Mouse (Mus musculus) heart, adult 8-10 months (tissue): Measurements from ENCODE around the gene Sox14. TPM values are rescaled to one million over a fixed set of nuclear protein-coding genes. Genes with fewer than 3 reads are reported as not detected.

ENCODE experiments used
- DNase-seq: peaks from one replicate; pipeline ENCODE4 v3.0.0; 2022; ENCODE audit warnings: low spot score
- total RNA-seq, 4 experiments: library from RNA; stranded (reverse); gene quantifications; 2 replicates each; pipeline ENCODE4 v1.2.4; 2022

Sox14 gene
- total RNA-seq: not detected

- no peak for DNase-seq
Observed at GRCm38 (mm10) chr9:99875618-99876372, at the start of gene Sox14. Sox14 (minus strand) TSS chr9:99876170.

- no peak for DNase-seq
Observed at GRCm38 (mm10) chr9:99879311-99879710, 3.3 kb upstream of the Sox14 start.

- DNase-seq: no peak
Observed at GRCm38 (mm10) chr9:99878588-99878987, 2.6 kb upstream of the Sox14 start.

- DNase-seq: no peak
Observed at GRCm38 (mm10) chr9:99877056-99877546, 1.1 kb upstream of the Sox14 start.

GRCm38 (mm10) chr9:99876373-99877055, 544 bp upstream of the Sox14 start:
- DNase-seq: no peak

- no peak for DNase-seq
Observed at GRCm38 (mm10) chr9:99874735-99875617, 994 bp downstream of the Sox14 start.

- no peak for DNase-seq
Observed at GRCm38 (mm10) chr9:99873721-99874120, 2.2 kb downstream of the Sox14 start.

GRCm38 (mm10) chr9:99873116-99873620, 2.8 kb downstream of the Sox14 start:
- no peak for DNase-seq

GRCm38 (mm10) chr9:99872204-99873115, 3.5 kb downstream of the Sox14 start:
- DNase-seq: no peak

GRCm38 (mm10) chr9:99871556-99872203, 4.3 kb downstream of the Sox14 start:
- DNase-seq: no peak

GRCm38 (mm10) chr9:99870780-99871555, 5.0 kb downstream of the Sox14 start:
- no peak for DNase-seq

GRCm38 (mm10) chr9:99869936-99870779, 5.8 kb downstream of the Sox14 start:
- DNase-seq: no peak

- no peak for DNase-seq
Observed at GRCm38 (mm10) chr9:99869275-99869674, 6.7 kb downstream of the Sox14 start.

- no peak for DNase-seq
Observed at GRCm38 (mm10) chr9:99868606-99869005, 7.4 kb downstream of the Sox14 start.

- no peak for DNase-seq
Observed at GRCm38 (mm10) chr9:99868054-99868453, 7.9 kb downstream of the Sox14 start.

- no peak for DNase-seq
Observed at GRCm38 (mm10) chr9:99862936-99863335, 13.0 kb downstream of the Sox14 start.

GRCm38 (mm10) chr9:99854486-99854885, 21.5 kb downstream of the Sox14 start:
- DNase-seq: no peak

GRCm38 (mm10) chr9:99853356-99853755, 22.6 kb downstream of the Sox14 start:
- DNase-seq: no peak
